Mouse (Mus musculus): Measurements from ENCODE around the gene Dolpp1.

Gene Dolpp1

GRCm38 (mm10) chr2:30377721-30378120 lies 14.3 kb upstream of the Dolpp1 start:
- DNase-seq (ENCODE audit: low spot score), result no peak

GRCm38 (mm10) chr2:30379307-30379706 lies 12.7 kb upstream of the Dolpp1 start:
- no peak for DNase-seq (ENCODE audit: low spot score)

GRCm38 (mm10) chr2:30380564-30381376 lies 11.3 kb upstream of the Dolpp1 start:
- no peak for DNase-seq (ENCODE audit: low spot score)

GRCm38 (mm10) chr2:30381377-30381725 lies 10.7 kb upstream of the Dolpp1 start:
- no peak for DNase-seq (ENCODE audit: low spot score)

- DNase-seq (ENCODE audit: low spot score), result no peak
Measured at GRCm38 (mm10) chr2:30384814-30385213, 7.2 kb upstream of the Dolpp1 start.

GRCm38 (mm10) chr2:30385591-30385990 lies 6.5 kb upstream of the Dolpp1 start:
- DNase-seq (ENCODE audit: low spot score), result no peak

- DNase-seq (ENCODE audit: low spot score), result no peak
Measured at GRCm38 (mm10) chr2:30386913-30387312, 5.1 kb upstream of the Dolpp1 start.

- DNase-seq (ENCODE audit: low spot score), result no peak
Measured at GRCm38 (mm10) chr2:30389000-30389399, 3.1 kb upstream of the Dolpp1 start.

GRCm38 (mm10) chr2:30392577-30393369 lies 719 bp downstream of the Dolpp1 start:
- no peak for DNase-seq (ENCODE audit: low spot score)

GRCm38 (mm10) chr2:30393370-30393656 lies 1.3 kb downstream of the Dolpp1 start:
- no peak for DNase-seq (ENCODE audit: low spot score)

GRCm38 (mm10) chr2:30395757-30396156 lies 3.7 kb downstream of the Dolpp1 start:
- DNase-seq (ENCODE audit: low spot score), result no peak

- DNase-seq (ENCODE audit: low spot score), result no peak
Measured at GRCm38 (mm10) chr2:30396246-30396645, 4.2 kb downstream of the Dolpp1 start.

- no peak for DNase-seq (ENCODE audit: low spot score)
Measured at GRCm38 (mm10) chr2:30397986-30398512, 6.0 kb downstream of the Dolpp1 start.

- no peak for DNase-seq (ENCODE audit: low spot score)
Measured at GRCm38 (mm10) chr2:30399191-30400171, 7.4 kb downstream of the Dolpp1 start.

- DNase-seq (ENCODE audit: low spot score), result no peak
Measured at GRCm38 (mm10) chr2:30401581-30401980, 9.5 kb downstream of the Dolpp1 start.

- DNase-seq (ENCODE audit: low spot score), result no peak
Measured at GRCm38 (mm10) chr2:30402351-30402826, 10.3 kb downstream of the Dolpp1 start.

- no peak for DNase-seq (ENCODE audit: low spot score)
Measured at GRCm38 (mm10) chr2:30402843-30403242, 10.8 kb downstream of the Dolpp1 start.

- DNase-seq (ENCODE audit: low spot score), result no peak
Measured at GRCm38 (mm10) chr2:30403870-30404269, 11.8 kb downstream of the Dolpp1 start.

- DNase-seq (ENCODE audit: low spot score), result no peak
Measured at GRCm38 (mm10) chr2:30407221-30407620, 15.2 kb downstream of the Dolpp1 start.

GRCm38 (mm10) chr2:30407778-30408177 lies 15.7 kb downstream of the Dolpp1 start:
- DNase-seq (ENCODE audit: low spot score), result no peak

- DNase-seq (ENCODE audit: low spot score), result no peak
Measured at GRCm38 (mm10) chr2:30408452-30409100, 16.5 kb downstream of the Dolpp1 start.

All from layer of hippocampus, adult 9-10 months (tissue).